Mouse (Mus musculus) adrenal gland, adult 2 months (tissue): ENCODE data around the gene Rps6ka5. TPM values are rescaled to one million over a fixed set of nuclear protein-coding genes. Genes with fewer than 3 reads are reported as not detected.

ENCODE experiments used
- DNase-seq: peaks from one replicate; pipeline ENCODE4 v3.0.0; 2021
- polyA plus RNA-seq: library from polyadenylated mRNA; depleted of rRNA; stranded (reverse); fragments of >200 nt; gene quantifications from 2 replicates; pipeline ENCODE4 v1.2.3, GENCODE M21; 2012
- total RNA-seq, 2 experiments: library from RNA; stranded (reverse); gene quantifications; 2 replicates each; pipeline ENCODE4 v1.2.3; 2021

The Rps6ka5 gene
- total and polyA plus RNA-seq, 3 experiments = 0.27 to 8.5 (median 5.1) TPM

- DNase-seq = no peak
Measured at GRCm38 (mm10) chr12:100655972-100656371, 70.8 kb downstream of the Rps6ka5 start.

DNA sequence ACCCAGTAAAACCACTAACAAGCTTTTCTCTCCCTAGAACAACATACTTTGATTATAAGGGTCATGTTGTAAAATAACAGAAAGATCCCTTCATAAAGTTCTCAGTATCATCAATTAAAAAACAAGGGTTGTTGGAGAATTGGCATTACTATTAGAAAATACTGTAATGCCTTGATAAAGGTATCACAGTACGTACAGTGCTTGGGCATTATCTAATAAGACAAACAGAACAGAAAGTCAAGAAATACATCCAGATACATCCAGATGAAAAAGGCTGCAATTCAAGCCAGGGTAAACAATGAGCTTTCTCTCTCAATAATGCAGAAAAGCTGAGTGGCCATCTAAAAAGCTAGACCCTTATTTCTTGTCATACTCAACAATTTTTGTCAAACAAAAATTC, 84.8 kb downstream of the Rps6ka5 start:
- DNase-seq = no peak

DNA sequence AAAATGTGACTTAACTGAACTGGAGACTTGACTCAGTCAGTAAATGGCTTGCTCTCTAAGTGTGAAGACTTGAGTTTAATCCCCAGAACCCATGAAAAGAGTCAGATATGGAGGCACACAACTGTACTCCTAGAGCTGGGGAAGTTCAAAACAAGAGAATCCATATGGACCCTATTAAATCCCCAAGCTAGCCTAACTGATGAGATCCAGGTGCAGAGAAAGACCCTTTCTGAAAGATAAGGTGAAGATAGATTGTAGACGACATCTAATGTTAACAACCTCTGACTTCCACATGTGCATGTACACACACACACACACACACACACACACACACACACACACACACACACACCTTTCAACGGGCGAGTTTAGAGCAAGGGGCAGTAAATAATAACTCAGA, 86.1 kb downstream of the Rps6ka5 start:
- DNase-seq = no peak

GRCm38 (mm10) chr12:100639680-100640079, 87.1 kb downstream of the Rps6ka5 start:
- DNase-seq = no peak

DNA sequence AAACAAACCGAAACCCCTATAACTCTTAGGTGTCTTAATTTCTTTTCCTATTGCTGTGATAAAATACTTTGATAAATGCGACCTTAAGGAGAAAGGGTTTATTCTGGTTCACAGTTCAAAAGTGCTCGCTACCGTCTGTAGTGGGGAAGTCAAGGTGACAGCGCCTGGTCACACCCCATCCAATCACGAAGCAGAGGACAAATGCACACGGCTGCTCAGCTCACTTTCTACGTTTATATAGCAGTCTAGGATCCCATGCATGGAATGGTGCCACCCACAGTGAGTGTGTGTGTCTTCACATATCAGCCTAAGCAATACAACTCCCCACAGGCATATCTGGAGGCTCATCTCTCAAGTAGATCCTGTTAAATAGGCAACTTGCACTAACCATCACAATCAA, 88.9 kb downstream of the Rps6ka5 start:
- no peak for DNase-seq

- DNase-seq = no peak
Measured at GRCm38 (mm10) chr12:100636733-100637132, 90.0 kb downstream of the Rps6ka5 start.

- DNase-seq = no peak
Measured at GRCm38 (mm10) chr12:100636299-100636633, 90.5 kb downstream of the Rps6ka5 start.

GRCm38 (mm10) chr12:100635601-100636298, 91.0 kb downstream of the Rps6ka5 start:
- no peak for DNase-seq

- no peak for DNase-seq
Measured at GRCm38 (mm10) chr12:100633231-100633630, 93.6 kb downstream of the Rps6ka5 start.

DNA sequence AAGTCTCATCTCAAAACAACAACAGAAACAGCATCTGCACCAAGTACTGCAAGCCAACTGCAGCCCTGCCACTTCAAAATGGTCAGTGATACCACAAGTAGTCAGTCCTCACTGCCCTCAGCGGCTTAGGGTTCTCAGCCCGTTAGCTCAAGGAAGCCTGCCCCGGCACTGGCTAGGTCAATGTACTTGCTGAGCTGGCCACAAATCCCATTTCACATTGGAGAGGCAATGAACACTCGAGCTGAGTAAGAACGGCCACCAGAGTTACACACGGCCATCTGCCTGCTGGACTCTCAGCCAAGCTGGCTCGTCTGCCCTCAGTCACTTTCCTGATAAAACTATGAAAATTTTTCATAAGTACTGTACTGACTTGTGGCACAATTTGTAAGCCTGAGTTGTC, 95.5 kb downstream of the Rps6ka5 start:
- DNase-seq = no peak

DNA sequence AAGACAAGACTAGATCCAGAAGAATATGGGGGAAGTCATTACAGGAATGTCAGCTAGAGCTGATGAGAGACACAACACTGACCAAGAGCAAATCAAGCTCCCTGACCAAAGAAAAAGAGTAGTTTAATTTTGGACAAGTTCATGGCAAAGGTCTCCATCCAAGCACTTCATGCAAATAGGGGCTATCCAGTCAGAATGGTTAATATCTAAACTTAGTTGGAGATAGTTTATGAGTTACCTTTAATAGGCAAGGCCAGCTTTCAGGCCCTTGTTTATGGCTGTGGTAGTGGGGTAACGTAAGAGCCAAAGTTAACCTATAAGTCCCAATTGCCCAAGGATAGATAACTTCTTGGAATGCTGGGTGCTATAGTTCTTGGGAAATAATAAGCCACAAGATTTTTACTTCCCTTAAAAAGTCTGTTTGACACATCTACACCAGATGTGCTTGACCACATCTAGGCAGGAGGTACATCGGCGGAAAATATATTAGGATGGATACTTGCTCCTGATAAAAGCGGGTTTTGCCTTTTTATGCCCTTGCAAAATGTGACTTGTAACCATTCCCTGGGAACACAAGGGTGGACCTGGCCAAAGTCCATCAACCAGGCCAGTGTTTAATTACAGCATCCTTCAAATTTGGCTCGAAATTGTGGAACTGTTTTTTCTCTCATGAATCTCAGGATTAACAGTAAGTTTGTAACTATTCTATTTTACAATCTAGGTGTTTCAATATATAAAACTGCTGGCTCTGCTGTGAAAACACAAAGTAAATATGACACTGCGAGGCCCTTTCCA, 97.5 kb downstream of the Rps6ka5 start:
- DNase-seq = no peak

GRCm38 (mm10) chr12:100626991-100627677, 99.6 kb downstream of the Rps6ka5 start:
- no peak for DNase-seq

DNA sequence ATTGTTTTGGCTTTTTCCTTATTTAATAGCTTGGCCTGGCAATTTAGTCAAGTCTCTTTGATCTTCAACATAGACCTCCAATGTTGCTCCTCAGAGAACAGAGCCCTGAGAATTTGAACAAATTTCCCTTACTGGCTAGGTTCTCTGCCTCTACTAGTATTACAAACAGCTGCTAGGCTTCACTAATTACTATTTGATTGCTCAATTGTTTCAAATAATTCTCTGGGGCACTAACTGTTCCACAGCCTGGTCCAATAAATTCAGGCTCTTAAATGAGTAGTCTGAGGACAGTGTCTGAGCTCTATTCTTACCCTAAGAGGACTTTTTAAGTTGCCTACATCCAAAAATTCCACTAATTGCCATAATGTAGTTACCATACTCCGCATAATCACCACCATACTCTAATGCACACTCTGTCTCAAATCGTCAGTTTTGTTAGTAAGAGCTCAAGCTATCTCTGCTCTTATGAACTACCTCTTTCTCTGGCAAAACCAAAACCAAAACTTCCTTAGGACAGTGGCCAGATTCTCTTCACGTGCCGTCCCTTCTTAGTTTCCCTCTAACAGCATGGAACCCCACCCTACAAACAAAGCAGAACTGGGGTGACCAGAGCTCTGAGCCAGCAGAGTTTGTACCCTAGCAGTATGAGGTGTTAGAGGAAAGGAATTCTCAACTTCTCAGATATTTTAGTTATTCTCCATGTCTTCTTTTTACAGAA, 100.4 kb downstream of the Rps6ka5 start:
- DNase-seq = no peak

DNA sequence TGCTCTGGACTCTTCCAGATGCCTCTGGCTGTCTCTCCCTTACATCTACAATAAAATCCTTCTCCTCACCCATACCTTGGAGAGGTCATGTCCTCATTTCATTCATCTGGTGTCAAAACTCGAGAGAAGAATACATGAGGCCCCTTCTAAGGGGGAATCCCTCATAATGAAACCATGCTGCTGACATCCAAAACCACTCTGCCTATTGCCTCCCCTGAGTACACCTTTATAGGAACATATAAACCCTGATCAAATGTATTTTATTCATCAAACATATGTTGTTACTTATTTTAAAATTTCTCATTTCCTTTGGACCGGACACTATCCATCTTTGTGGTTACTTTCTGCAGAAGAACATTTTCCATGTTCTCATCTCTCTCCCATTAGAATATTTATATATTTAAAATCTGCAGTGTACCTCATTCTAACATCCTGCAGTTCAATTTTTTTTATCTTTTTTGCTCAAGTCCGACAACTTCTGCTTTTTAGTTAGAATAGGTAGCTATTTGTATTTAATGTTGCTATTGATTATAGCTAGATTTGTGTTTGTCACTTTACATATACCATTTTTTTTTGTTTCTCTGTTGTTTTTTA, 101.8 kb downstream of the Rps6ka5 start:
- no peak for DNase-seq

DNA sequence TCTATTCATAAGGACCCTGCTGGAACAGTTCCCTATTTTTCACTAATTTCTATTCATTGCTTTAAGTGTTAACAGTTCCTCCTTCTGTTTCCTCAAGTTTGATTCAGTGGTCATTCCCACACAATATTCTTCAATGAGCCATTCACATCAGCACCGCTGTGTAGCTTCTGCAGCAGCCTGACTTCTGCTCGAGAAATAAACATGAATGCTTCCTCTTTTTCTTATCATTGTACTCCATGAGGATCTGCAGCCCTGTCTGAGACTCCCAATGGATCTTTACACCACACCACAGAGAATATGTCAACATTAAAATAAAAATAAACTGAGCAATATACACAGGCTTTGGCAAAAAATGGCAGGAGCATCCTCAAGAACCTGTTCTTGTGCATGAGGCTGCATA, 111.5 kb downstream of the Rps6ka5 start:
- no peak for DNase-seq

GRCm38 (mm10) chr12:100613878-100614277, 112.9 kb downstream of the Rps6ka5 start:
- no peak for DNase-seq

DNA sequence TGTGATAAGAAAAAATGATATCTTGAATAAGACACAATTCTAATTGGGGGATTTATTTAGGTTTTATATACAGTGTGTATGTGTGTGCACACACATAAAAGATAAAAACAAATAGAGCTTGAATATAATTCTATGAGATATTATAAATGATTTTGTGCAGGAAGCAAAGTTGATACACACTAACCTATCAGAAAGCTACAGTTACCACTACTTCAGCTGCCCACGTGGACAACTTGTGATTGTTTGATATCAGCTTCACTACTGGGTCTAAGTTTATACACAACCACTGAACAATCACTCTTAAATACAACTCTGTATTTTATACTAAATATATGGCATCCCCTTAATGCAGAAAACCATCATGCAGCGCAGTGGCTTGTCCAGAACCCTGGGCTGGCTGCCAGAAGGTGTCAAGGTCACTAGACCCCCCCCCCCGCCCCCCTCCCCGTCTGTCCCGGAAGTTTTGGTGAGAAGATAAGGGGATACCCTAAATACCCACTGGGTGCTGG, 113.5 kb downstream of the Rps6ka5 start:
- DNase-seq = no peak

DNA sequence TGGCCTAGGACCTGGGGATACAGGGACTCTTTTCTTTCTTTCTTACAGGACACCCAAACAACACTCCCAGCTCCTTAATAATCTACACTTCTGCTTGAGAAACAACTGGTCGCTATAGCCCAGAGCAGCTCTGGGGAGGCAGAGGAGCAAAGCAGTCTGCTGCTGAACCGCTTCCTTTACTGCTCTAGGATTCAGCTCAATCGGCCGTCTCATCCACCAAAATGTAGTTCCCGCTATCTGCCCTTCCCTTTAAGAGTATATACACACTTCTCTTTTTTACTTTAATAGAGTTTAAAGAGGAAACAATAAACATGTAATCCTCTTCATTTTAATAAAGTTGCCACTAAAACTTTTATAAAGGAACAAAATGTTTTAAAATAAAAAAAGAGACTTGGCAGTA, 117.0 kb downstream of the Rps6ka5 start:
- DNase-seq = no peak

DNA sequence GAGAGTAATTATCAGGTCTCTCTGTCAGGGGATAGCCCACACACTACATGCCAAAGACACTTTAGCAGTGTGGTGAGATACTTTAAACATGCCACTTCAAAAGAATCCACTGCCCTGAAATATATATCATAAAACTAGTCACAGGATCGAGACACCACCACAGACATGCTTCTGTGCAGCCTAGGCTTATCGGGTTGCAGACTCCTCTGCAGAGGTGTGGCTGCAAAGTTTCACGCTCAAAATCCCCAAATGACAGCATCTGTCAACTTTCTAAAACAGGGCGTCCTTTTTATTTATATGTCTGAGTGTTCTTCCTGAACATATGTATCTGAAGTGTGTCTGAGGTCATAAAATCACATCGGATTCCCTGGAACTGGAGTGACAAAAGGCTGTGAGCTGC, 117.7 kb downstream of the Rps6ka5 start:
- DNase-seq = no peak

DNA sequence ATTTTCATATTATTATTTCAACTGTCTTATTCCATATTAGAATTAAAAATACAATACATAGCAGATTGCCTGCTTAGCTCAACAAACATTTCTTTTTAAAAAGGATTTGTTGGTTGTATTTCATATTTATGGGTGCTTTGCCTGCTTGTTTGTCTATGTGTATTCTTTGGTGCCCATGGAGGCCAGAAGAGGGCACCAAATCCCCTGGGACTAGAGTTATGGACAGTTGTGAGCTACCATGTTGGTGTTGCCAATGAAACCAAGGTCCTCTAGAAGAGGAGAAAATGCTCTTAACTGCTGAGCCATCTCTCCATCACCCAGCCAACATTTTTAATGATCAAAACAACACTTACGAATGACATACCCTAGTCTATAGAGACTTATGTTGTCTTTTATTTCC, 120.0 kb downstream of the Rps6ka5 start:
- DNase-seq = peak; percentile 13

GRCm38 (mm10) chr12:100605596-100605995, 121.2 kb downstream of the Rps6ka5 start:
- DNase-seq = peak; percentile 13

DNA sequence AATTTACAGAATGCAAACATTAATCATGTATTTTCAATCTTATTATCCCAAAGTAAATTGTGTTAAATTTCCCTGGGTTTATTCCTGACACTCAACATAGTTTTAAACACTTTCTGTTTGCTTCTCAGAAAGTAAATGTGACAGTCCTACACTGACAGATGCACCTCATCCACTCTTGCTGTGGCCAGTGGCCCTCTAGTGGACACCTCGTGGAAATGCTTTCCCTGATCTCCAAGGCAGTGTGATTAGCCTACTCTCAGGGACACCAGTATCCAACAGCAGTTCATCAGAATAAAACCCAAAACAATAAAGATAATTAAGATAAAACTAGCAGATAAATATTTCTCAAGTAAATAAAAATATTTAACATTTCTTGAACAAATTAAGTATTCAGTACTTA, 122.2 kb downstream of the Rps6ka5 start:
- peak; percentile 42 for DNase-seq
